Mouse (Mus musculus) myocyte (in vitro differentiated cells): ENCODE measurements at regions not wholly inside any gene's neighbourhood (a gene's known extent, or its start where the extent isn't known, plus 50 kb on each side); places are given as distances from the start of the nearest gene placed in this dataset.

Experiments
- H3K27me3 ChIP-seq: one replicate; pipeline ENCODE4 v1.6.1; 2011; ENCODE audit not compliant: control insufficient read depth, insufficient read depth, insufficient read length
- H3K36me3 ChIP-seq: one replicate; pipeline ENCODE4 v1.6.1; 2011; ENCODE audit not compliant: control insufficient read depth, insufficient read depth
- H3K4me2 ChIP-seq: one replicate; pipeline ENCODE4 v1.6.1; 2011; ENCODE audit warnings: low read depth, control low read depth
- H3K4me3 ChIP-seq: one replicate; pipeline ENCODE4 v1.5.1; 2011; ENCODE audit warnings: mild to moderate bottlenecking, control low read depth, moderate library complexity
- H3K79me2 ChIP-seq: one replicate; pipeline ENCODE4 v1.6.1; 2011; ENCODE audit not compliant: control insufficient read depth, insufficient read depth
- H3ac ChIP-seq: one replicate; pipeline ENCODE4 v1.6.1; 2011; ENCODE audit not compliant: control insufficient read depth, insufficient read length
- CEBPB ChIP-seq: IDR thresholded peaks from 2 replicates; pipeline ENCODE4 v1.6.1; 2011; ENCODE audit warnings: mild to moderate bottlenecking, moderate library complexity; ENCODE audit not compliant: poor library complexity, insufficient read depth, severe bottlenecking
- E2F4 ChIP-seq: IDR thresholded peaks from one replicate; pipeline ENCODE4 v1.6.1; 2011; ENCODE audit warnings: mild to moderate bottlenecking, control low read depth, moderate library complexity; ENCODE audit not compliant: insufficient read depth
- MAX ChIP-seq: IDR thresholded peaks from one replicate; pipeline ENCODE4 v1.6.1; 2011; ENCODE audit warnings: low read depth, mild to moderate bottlenecking, control low read depth
- MYOD1 ChIP-seq, 3 experiments: IDR thresholded peaks; one replicate each; pipeline ENCODE4 v1.6.1; 2011; ENCODE audit warnings: control low read depth in 2 of 3, low read depth in 2 of 3, mild to moderate bottlenecking in 2 of 3, moderate library complexity in 1 of 3; ENCODE audit not compliant: insufficient read length in 2 of 3, control insufficient read depth in 1 of 3
- MYOG ChIP-seq, 3 experiments: IDR thresholded peaks; one replicate each; pipeline ENCODE4 v1.6.1; 2011; ENCODE audit warnings: control low read depth in 2 of 3, low read depth in 2 of 3, mild to moderate bottlenecking in 2 of 3; ENCODE audit not compliant: insufficient read length in 2 of 3, control insufficient read depth in 1 of 3, insufficient read depth in 1 of 3
- POLR2A ChIP-seq: IDR thresholded peaks from one replicate; pipeline ENCODE4 v1.6.1; 2011; ENCODE audit warnings: low read depth, mild to moderate bottlenecking, control low read depth, moderate library complexity; ENCODE audit not compliant: insufficient read length
- POLR2AphosphoS2 ChIP-seq: IDR thresholded peaks from one replicate; pipeline ENCODE4 v1.6.1; 2011; ENCODE audit warnings: low read depth, control low read depth; ENCODE audit not compliant: insufficient read length
- REST ChIP-seq: IDR thresholded peaks from one replicate; pipeline ENCODE4 v1.6.1; 2011; ENCODE audit warnings: mild to moderate bottlenecking, control low read depth, moderate library complexity; ENCODE audit not compliant: insufficient read depth, insufficient read length
- SRF ChIP-seq: IDR thresholded peaks from one replicate; pipeline ENCODE4 v1.6.1; 2011; ENCODE audit warnings: low read depth; ENCODE audit not compliant: control insufficient read depth, insufficient read length
- TCF12 ChIP-seq: IDR thresholded peaks from one replicate; pipeline ENCODE4 v1.6.1; 2011; ENCODE audit warnings: mild to moderate bottlenecking, control low read depth; ENCODE audit not compliant: poor library complexity, insufficient read depth, severe bottlenecking
- TCF3 ChIP-seq: IDR thresholded peaks from one replicate; pipeline ENCODE4 v1.6.1; 2011; ENCODE audit warnings: low read depth, control low read depth; ENCODE audit not compliant: insufficient read length
- USF1 ChIP-seq: IDR thresholded peaks from one replicate; pipeline ENCODE4 v1.6.1; 2011; ENCODE audit warnings: low read depth, mild to moderate bottlenecking, control low read depth, moderate library complexity

- no peak overlapping the region for H3K4me3 ChIP-seq
- TF ChIP-seq TCF3: no peak
- no peak for TF ChIP-seq POLR2A
- TF ChIP-seq MAX: no peak
- TF ChIP-seq MYOD1 (IDR thresholded peaks at IDR 0.05; ENCODE audit: control insufficient read depth in 1 of 3, insufficient read length in 2 of 3, low read depth in 2 of 3): no peak
- TF ChIP-seq USF1: no peak
- TF ChIP-seq E2F4: no peak
- no peak overlapping the region for H3K4me2 ChIP-seq
- no peak overlapping the region for H3ac ChIP-seq
- H3K79me2 ChIP-seq: no peaks in the 10 kb centered on the region
- H3K27me3 ChIP-seq: peaks cover 11% of the 10 kb centered on the region
- H3K36me3 ChIP-seq: no peaks in the 10 kb centered on the region
These were observed 111.8 kb upstream of the D7Ertd443e start for GRCm38 (mm10) chr7:134497219-134497618.

GRCm38 (mm10) chr7:134497870-134498269 is 112.4 kb upstream of the D7Ertd443e start:
- Histone ChIP-seq H3K4me3 (no peak overlapping the region), H3ac (no peak overlapping the region), H3K79me2 (no peaks in the 10 kb centered on the region), H3K36me3 (no peaks in the 10 kb centered on the region), H3K27me3 (peaks cover 11% of the 10 kb centered on the region), H3K4me2 (no peak overlapping the region)
- TF ChIP-seq TCF3 (no peak), CEBPB (no peak)

- no peaks in the 10 kb centered on the region for H3K36me3 ChIP-seq
- TF ChIP-seq MYOD1 (IDR thresholded peaks at IDR 0.05; ENCODE audit: control insufficient read depth in 1 of 3, insufficient read length in 2 of 3, low read depth in 2 of 3) (no peak), TCF12 (no peak), REST (no peak), USF1 (no peak), MYOG (IDR thresholded peaks at IDR 0.05; ENCODE audit: control insufficient read depth in 1 of 3, insufficient read depth in 1 of 3, insufficient read length in 2 of 3, low read depth in 2 of 3) (no peak), POLR2AphosphoS2 (no peak)
- H3K4me2 ChIP-seq: no peak overlapping the region
- H3ac ChIP-seq: no peak overlapping the region
- H3K79me2 ChIP-seq: no peaks in the 10 kb centered on the region
- H3K27me3 ChIP-seq: peaks cover 11% of the 10 kb centered on the region
- no peak overlapping the region for H3K4me3 ChIP-seq
These were observed 113.3 kb upstream of the D7Ertd443e start for GRCm38 (mm10) chr7:134498716-134499115.

GRCm38 (mm10) chr7:134499429-134499828 is 114.0 kb upstream of the D7Ertd443e start:
- no peak overlapping the region for H3K4me2 ChIP-seq
- H3K36me3 ChIP-seq: no peaks in the 10 kb centered on the region
- TF ChIP-seq TCF12 (no peak), POLR2A (no peak), MYOG (IDR thresholded peaks at IDR 0.05; ENCODE audit: control insufficient read depth in 1 of 3, insufficient read depth in 1 of 3, insufficient read length in 2 of 3, low read depth in 2 of 3) (no peak)
- peaks cover 11% of the 10 kb centered on the region for H3K27me3 ChIP-seq
- H3K4me3 ChIP-seq: no peak overlapping the region
- H3K79me2 ChIP-seq: no peaks in the 10 kb centered on the region
- H3ac ChIP-seq: no peak overlapping the region

- Histone ChIP-seq H3K4me3 (no peak overlapping the region), H3ac (no peak overlapping the region), H3K79me2 (no peaks in the 10 kb centered on the region), H3K27me3 (peaks cover 11% of the 10 kb centered on the region), H3K4me2 (no peak overlapping the region), H3K36me3 (no peaks in the 10 kb centered on the region)
- TF ChIP-seq MYOD1 (IDR thresholded peaks at IDR 0.05; ENCODE audit: control insufficient read depth in 1 of 3, insufficient read length in 2 of 3, low read depth in 2 of 3) (no peak), MYOG (IDR thresholded peaks at IDR 0.05; ENCODE audit: control insufficient read depth in 1 of 3, insufficient read depth in 1 of 3, insufficient read length in 2 of 3, low read depth in 2 of 3) (no peak), TCF3 (no peak), MAX (no peak), POLR2A (no peak), E2F4 (no peak), CEBPB (no peak), USF1 (no peak), POLR2AphosphoS2 (no peak), SRF (no peak), REST (no peak), TCF12 (no peak)
These were observed 114.7 kb upstream of the D7Ertd443e start for GRCm38 (mm10) chr7:134500210-134500609.

- Histone ChIP-seq H3K4me2 (no peak overlapping the region), H3K36me3 (no peaks in the 10 kb centered on the region), H3K27me3 (peaks cover 2% of the 10 kb centered on the region), H3K4me3 (no peak overlapping the region), H3ac (no peak overlapping the region), H3K79me2 (no peaks in the 10 kb centered on the region)
- TF ChIP-seq MYOD1 (IDR thresholded peaks at IDR 0.05; ENCODE audit: control insufficient read depth in 1 of 3, insufficient read length in 2 of 3, low read depth in 2 of 3) (no peak), CEBPB (no peak), REST (no peak), MAX (no peak), POLR2A (no peak), MYOG (IDR thresholded peaks at IDR 0.05; ENCODE audit: control insufficient read depth in 1 of 3, insufficient read depth in 1 of 3, insufficient read length in 2 of 3, low read depth in 2 of 3) (no peak), TCF3 (no peak), TCF12 (no peak), E2F4 (no peak), SRF (no peak), USF1 (no peak), POLR2AphosphoS2 (no peak)
These were observed 115.6 kb upstream of the D7Ertd443e start for GRCm38 (mm10) chr7:134501079-134501478.
